Mouse (Mus musculus): ENCODE data around the gene Chka. TPM values are rescaled to one million over a fixed set of nuclear protein-coding genes. Genes with fewer than 3 reads are reported as not detected.

Chka gene
- polyA plus RNA-seq, 1 experiment from 2014 or later: 24.1 TPM

GRCm38 (mm10) chr19:3893545-3894116 is 42.1 kb downstream of the Chka start:
- H3K4me2 ChIP-seq (ENCODE audit: low read depth, low read length): no peak overlapping the region
- H3K27ac ChIP-seq (ENCODE audit: low read length): peak overlapping the region; percentile 54
- peaks cover 7% of the 10 kb centered on the region for H3K4me1 ChIP-seq (ENCODE audit: control insufficient read depth, insufficient read depth, low read length)
- no peak overlapping the region for H3K9ac ChIP-seq (ENCODE audit: low read length)
- peak; percentile 64 for ATAC-seq (replicated peaks; ENCODE audit: extremely low read depth, insufficient read depth, low FRiP score)
- 52% methylated on average over 4 of the region's 4 CpGs for WGBS
- no peaks in the 10 kb centered on the region for H3K27me3 ChIP-seq (ENCODE audit: control insufficient read depth, insufficient read depth, low read length)
- no peaks in the 10 kb centered on the region for H3K9me3 ChIP-seq (replicated peaks; ENCODE audit: control insufficient read depth, low read length)
- H3K4me3 ChIP-seq (ENCODE audit: low read length): no peak overlapping the region
- peaks cover 40% of the 10 kb centered on the region for H3K36me3 ChIP-seq (ENCODE audit: control insufficient read depth, insufficient read depth)

GRCm38 (mm10) chr19:3894294-3894693 is 42.7 kb downstream of the Chka start:
- whole genome bisulfite sequencing: 94% methylated on average over 2 of the region's 2 CpGs
- ATAC-seq (replicated peaks; ENCODE audit: extremely low read depth, insufficient read depth, low FRiP score): no peak
- Histone ChIP-seq H3K4me2 (ENCODE audit: low read depth, low read length) (no peak overlapping the region), H3K36me3 (ENCODE audit: control insufficient read depth, insufficient read depth) (peaks cover 34% of the 10 kb centered on the region), H3K4me3 (ENCODE audit: low read length) (no peak overlapping the region), H3K27ac (ENCODE audit: low read length) (no peak overlapping the region), H3K9ac (ENCODE audit: low read length) (no peak overlapping the region), H3K27me3 (ENCODE audit: control insufficient read depth, insufficient read depth, low read length) (no peaks in the 10 kb centered on the region), H3K9me3 (replicated peaks; ENCODE audit: control insufficient read depth, low read length) (no peaks in the 10 kb centered on the region), H3K4me1 (ENCODE audit: control insufficient read depth, insufficient read depth, low read length) (peaks cover 7% of the 10 kb centered on the region)

- Histone ChIP-seq H3K9me3 (replicated peaks; ENCODE audit: control insufficient read depth, low read length) (no peaks in the 10 kb centered on the region), H3K9ac (ENCODE audit: low read length) (no peak overlapping the region), H3K4me2 (ENCODE audit: low read depth, low read length) (no peak overlapping the region), H3K27ac (ENCODE audit: low read length) (no peak overlapping the region), H3K27me3 (ENCODE audit: control insufficient read depth, insufficient read depth, low read length) (no peaks in the 10 kb centered on the region), H3K36me3 (ENCODE audit: control insufficient read depth, insufficient read depth) (peaks cover 27% of the 10 kb centered on the region), H3K4me3 (ENCODE audit: low read length) (no peak overlapping the region), H3K4me1 (ENCODE audit: control insufficient read depth, insufficient read depth, low read length) (peaks cover 7% of the 10 kb centered on the region)
- no peak for ATAC-seq (replicated peaks; ENCODE audit: extremely low read depth, insufficient read depth, low FRiP score)
- 46% methylated on average over 3 of the region's 3 CpGs for WGBS
These were observed 43.6 kb downstream of the Chka start for GRCm38 (mm10) chr19:3895171-3895631.

GRCm38 (mm10) chr19:3896208-3896607 is 44.6 kb downstream of the Chka start:
- 92% methylated on average over 10 of the region's 10 CpGs for WGBS
- Histone ChIP-seq H3K4me1 (ENCODE audit: control insufficient read depth, insufficient read depth, low read length) (peaks cover 7% of the 10 kb centered on the region), H3K36me3 (ENCODE audit: control insufficient read depth, insufficient read depth) (peaks cover 20% of the 10 kb centered on the region), H3K4me3 (ENCODE audit: low read length) (no peak overlapping the region), H3K9me3 (replicated peaks; ENCODE audit: control insufficient read depth, low read length) (no peaks in the 10 kb centered on the region), H3K4me2 (ENCODE audit: low read depth, low read length) (no peak overlapping the region), H3K9ac (ENCODE audit: low read length) (no peak overlapping the region), H3K27ac (ENCODE audit: low read length) (no peak overlapping the region), H3K27me3 (ENCODE audit: control insufficient read depth, insufficient read depth, low read length) (no peaks in the 10 kb centered on the region)
- no peak for ATAC-seq (replicated peaks; ENCODE audit: extremely low read depth, insufficient read depth, low FRiP score)

- 88% methylated on average over 5 of the region's 5 CpGs for WGBS
- Histone ChIP-seq H3K36me3 (ENCODE audit: control insufficient read depth, insufficient read depth) (peaks cover 13% of the 10 kb centered on the region), H3K4me1 (ENCODE audit: control insufficient read depth, insufficient read depth, low read length) (peaks cover 7% of the 10 kb centered on the region), H3K4me3 (ENCODE audit: low read length) (no peak overlapping the region), H3K9me3 (replicated peaks; ENCODE audit: control insufficient read depth, low read length) (no peaks in the 10 kb centered on the region), H3K4me2 (ENCODE audit: low read depth, low read length) (no peak overlapping the region), H3K9ac (ENCODE audit: low read length) (no peak overlapping the region), H3K27me3 (ENCODE audit: control insufficient read depth, insufficient read depth, low read length) (no peaks in the 10 kb centered on the region), H3K27ac (ENCODE audit: low read length) (no peak overlapping the region)
- no peak for ATAC-seq (replicated peaks; ENCODE audit: extremely low read depth, insufficient read depth, low FRiP score)
These were observed 46.0 kb downstream of the Chka start for GRCm38 (mm10) chr19:3897557-3897956.

- WGBS: 81% methylated on average over 7 of the region's 7 CpGs
- ATAC-seq (replicated peaks; ENCODE audit: extremely low read depth, insufficient read depth, low FRiP score): no peak
- H3K4me2 ChIP-seq (ENCODE audit: low read depth, low read length): no peak overlapping the region
These were observed 47.4 kb downstream of the Chka start for GRCm38 (mm10) chr19:3898952-3899351.

GRCm38 (mm10) chr19:3899618-3900017 is 48.0 kb downstream of the Chka start:
- no peaks in the 10 kb centered on the region for H3K9me3 ChIP-seq (replicated peaks; ENCODE audit: control insufficient read depth, low read length)
- no peak overlapping the region for H3K9ac ChIP-seq (ENCODE audit: low read length)
- ATAC-seq (replicated peaks; ENCODE audit: extremely low read depth, insufficient read depth, low FRiP score): no peak
- WGBS: 92% methylated on average over 4 of the region's 4 CpGs
- H3K27me3 ChIP-seq (ENCODE audit: control insufficient read depth, insufficient read depth, low read length): no peaks in the 10 kb centered on the region
- no peak overlapping the region for H3K4me2 ChIP-seq (ENCODE audit: low read depth, low read length)
- H3K4me3 ChIP-seq (ENCODE audit: low read length): no peak overlapping the region
- no peak overlapping the region for H3K27ac ChIP-seq (ENCODE audit: low read length)
- 0 out of 2 replicates have a peak, but pooled peaks cover 4% of the 10 kb centered on the region for H3K4me1 ChIP-seq (ENCODE audit: control insufficient read depth, insufficient read depth, low read length)
- peaks cover 15% of the 10 kb centered on the region for H3K36me3 ChIP-seq (ENCODE audit: control insufficient read depth, insufficient read depth)

More at GRCm38 (mm10) chr19:3898952-3899351, 47.4 kb downstream of the Chka start:
- H3K27me3 ChIP-seq (ENCODE audit: control insufficient read depth, insufficient read depth, low read length): no peaks in the 10 kb centered on the region
- H3K9me3 ChIP-seq (replicated peaks; ENCODE audit: control insufficient read depth, low read length): no peaks in the 10 kb centered on the region
- no peak overlapping the region for H3K4me3 ChIP-seq (ENCODE audit: low read length)
- H3K4me1 ChIP-seq (ENCODE audit: control insufficient read depth, insufficient read depth, low read length): peaks cover under 1% of the 10 kb centered on the region; the same call in 1 of the 2 replicates
- no peak overlapping the region for H3K27ac ChIP-seq (ENCODE audit: low read length)
- peaks cover 15% of the 10 kb centered on the region for H3K36me3 ChIP-seq (ENCODE audit: control insufficient read depth, insufficient read depth)
- no peak overlapping the region for H3K9ac ChIP-seq (ENCODE audit: low read length)

GRCm38 (mm10) chr19:3902966-3903365 is 51.4 kb downstream of the Chka start:
- Histone ChIP-seq H3K9ac (ENCODE audit: low read length) (no peak overlapping the region), H3K9me3 (replicated peaks; ENCODE audit: control insufficient read depth, low read length) (no peaks in the 10 kb centered on the region), H3K4me1 (ENCODE audit: control insufficient read depth, insufficient read depth, low read length) (peaks cover 18% of the 10 kb centered on the region), H3K4me3 (ENCODE audit: low read length) (no peak overlapping the region), H3K27me3 (ENCODE audit: control insufficient read depth, insufficient read depth, low read length) (no peaks in the 10 kb centered on the region), H3K4me2 (ENCODE audit: low read depth, low read length) (no peak overlapping the region), H3K27ac (ENCODE audit: low read length) (no peak overlapping the region), H3K36me3 (ENCODE audit: control insufficient read depth, insufficient read depth) (peaks cover 9% of the 10 kb centered on the region)
- 78% methylated on average over 12 of the region's 12 CpGs for WGBS
- no peak for ATAC-seq (replicated peaks; ENCODE audit: extremely low read depth, insufficient read depth, low FRiP score)

- H3K4me1 ChIP-seq (ENCODE audit: control insufficient read depth, insufficient read depth, low read length): peaks cover 18% of the 10 kb centered on the region
- no peak overlapping the region for H3K9ac ChIP-seq (ENCODE audit: low read length)
- no peak overlapping the region for H3K4me2 ChIP-seq (ENCODE audit: low read depth, low read length)
- H3K27me3 ChIP-seq (ENCODE audit: control insufficient read depth, insufficient read depth, low read length): no peaks in the 10 kb centered on the region
- ATAC-seq (replicated peaks; ENCODE audit: extremely low read depth, insufficient read depth, low FRiP score): no peak
- no peak overlapping the region for H3K27ac ChIP-seq (ENCODE audit: low read length)
- H3K9me3 ChIP-seq (replicated peaks; ENCODE audit: control insufficient read depth, low read length): no peaks in the 10 kb centered on the region
- peaks cover 16% of the 10 kb centered on the region for H3K36me3 ChIP-seq (ENCODE audit: control insufficient read depth, insufficient read depth)
- no peak overlapping the region for H3K4me3 ChIP-seq (ENCODE audit: low read length)
- 81% methylated on average over 25 of the region's 25 CpGs for WGBS
These were observed 52.2 kb downstream of the Chka start for GRCm38 (mm10) chr19:3903648-3904362.
